Mouse (Mus musculus): ENCODE data around the gene Tcn2.

GRCm38 (mm10) chr11:3933756-3934285, 1.9 kb upstream of the Tcn2 start:
- TF ChIP-seq MXI1 (IDR thresholded peaks at IDR 0.05; ENCODE audit: low read depth, low read length) (no peak), MAFK (IDR thresholded peaks at IDR 0.05; ENCODE audit: insufficient replicate concordance, low read length) (no peak), TCF12 (IDR thresholded peaks at IDR 0.05; ENCODE audit: low read depth, low read length) (no peak), HCFC1 (IDR thresholded peaks at IDR 0.05; ENCODE audit: low read depth, low read length) (no peak), POLR2A (IDR thresholded peaks at IDR 0.05; ENCODE audit: low read depth, low read length) (no peak), CHD2 (IDR thresholded peaks at IDR 0.05; ENCODE audit: low read length) (no peak), CTCF (conservative IDR thresholded peaks at IDR 0.05 in 1 of 2, IDR thresholded peaks at IDR 0.05 in 1 of 2; ENCODE audit: low read depth in 2 of 2, low read length in 2 of 2) (no peak), SIN3A (IDR thresholded peaks at IDR 0.05; ENCODE audit: low read length) (no peak), SMC3 (IDR thresholded peaks at IDR 0.05; ENCODE audit: low read depth, low read length) (no peak), MAX (IDR thresholded peaks at IDR 0.05; ENCODE audit: low read length) (no peak), ELF1 (IDR thresholded peaks at IDR 0.05; ENCODE audit: low read depth, low read length) (no peak), POLR2AphosphoS2 (IDR thresholded peaks at IDR 0.05; ENCODE audit: low read depth, low read length) (no peak), E2F4 (IDR thresholded peaks at IDR 0.05; ENCODE audit: insufficient replicate concordance, low read depth, low read length) (no peak)

All from CH12.LX (cell line).